ENCODE assay signal across 19 mouse cellular contexts in genomic region chr6:28114916-28115315, GRCm38 (mm10). TPM values are rescaled to one million over a fixed set of nuclear protein-coding genes. Genes with fewer than 3 reads are reported as not detected.
"Had no signal": no experiment of that assay in that cellular context is flagged by ENCODE, and none has a peak within 500 bp of the region (broad histone marks: within the 10 kb centered on the region; RNA-seq: fewer than 3 reads in every experiment).

No protein-coding gene starts in this region.

- H3K36me3 ChIP-seq: midbrain, embryonic 10.5 days; midbrain, embryonic 12.5 days; neural tube, embryonic 13.5 days; neural tube, embryonic 15.5 days; stomach, embryonic 15.5 days had no signal

- H3K27ac ChIP-seq: midbrain, embryonic 10.5 days; midbrain, embryonic 12.5 days; neural tube, embryonic 13.5 days; neural tube, embryonic 15.5 days; stomach, embryonic 15.5 days; stomach, postnatal 0 days had no signal

- H3K9me3 ChIP-seq: midbrain, embryonic 10.5 days; midbrain, embryonic 12.5 days; neural tube, embryonic 13.5 days; neural tube, embryonic 15.5 days; stomach, embryonic 15.5 days had no signal

- H3K27me3 ChIP-seq: megakaryocyte, embryonic 14.5 days; midbrain, embryonic 12.5 days; neural tube, embryonic 13.5 days; neural tube, embryonic 15.5 days; stomach, embryonic 15.5 days had no signal

- H3K4me3 ChIP-seq: megakaryocyte, embryonic 14.5 days; midbrain, embryonic 10.5 days; midbrain, embryonic 12.5 days; myocyte; neural tube, embryonic 13.5 days; neural tube, embryonic 15.5 days; stomach, embryonic 15.5 days had no signal

- H3K9ac ChIP-seq: lung, embryonic 14.5 days; midbrain, embryonic 12.5 days; neural tube, embryonic 13.5 days; neural tube, embryonic 15.5 days; stomach, embryonic 15.5 days had no signal

- ATAC-seq: midbrain, embryonic 16.5 days had no signal

- DNase-seq: lung, adult 18-20 months; lung, embryonic 14.5 days; lung, postnatal 10 days; lung, postnatal 4 days; midbrain, embryonic 14.5 days; right cerebral cortex, postnatal 14 days; thymus, adult 2 months; thymus, postnatal 25 days; thymus, postnatal 4 days had no signal

- H3K4me1 ChIP-seq: megakaryocyte, embryonic 14.5 days; midbrain, embryonic 10.5 days; midbrain, embryonic 12.5 days; neural tube, embryonic 13.5 days; neural tube, embryonic 15.5 days; stomach, embryonic 15.5 days had no signal

- H3K4me2 ChIP-seq: lung, embryonic 14.5 days; midbrain, embryonic 12.5 days; neural tube, embryonic 13.5 days; neural tube, embryonic 15.5 days; stomach, embryonic 15.5 days had no signal

RNA-seq across cellular contexts. Expression of gene Grm8, which starts 20.1 kb away (rescaled TPM):
- polyA plus RNA-seq: lung, embryonic 14.5 days; myocyte; urinary bladder, adult 2 months had no signal
